Mouse (Mus musculus): Measurements from ENCODE around the gene D630036H23Rik.
A peak's percentile ranks its signal among the peaks of the same experiment; 100 is the strongest.
"Not testable (repeated sequence)": the region's sequence is repeated elsewhere in the genome, so short reads cannot be mapped to it uniquely, and the experiment has no call there.

The D630036H23Rik gene

DNA sequence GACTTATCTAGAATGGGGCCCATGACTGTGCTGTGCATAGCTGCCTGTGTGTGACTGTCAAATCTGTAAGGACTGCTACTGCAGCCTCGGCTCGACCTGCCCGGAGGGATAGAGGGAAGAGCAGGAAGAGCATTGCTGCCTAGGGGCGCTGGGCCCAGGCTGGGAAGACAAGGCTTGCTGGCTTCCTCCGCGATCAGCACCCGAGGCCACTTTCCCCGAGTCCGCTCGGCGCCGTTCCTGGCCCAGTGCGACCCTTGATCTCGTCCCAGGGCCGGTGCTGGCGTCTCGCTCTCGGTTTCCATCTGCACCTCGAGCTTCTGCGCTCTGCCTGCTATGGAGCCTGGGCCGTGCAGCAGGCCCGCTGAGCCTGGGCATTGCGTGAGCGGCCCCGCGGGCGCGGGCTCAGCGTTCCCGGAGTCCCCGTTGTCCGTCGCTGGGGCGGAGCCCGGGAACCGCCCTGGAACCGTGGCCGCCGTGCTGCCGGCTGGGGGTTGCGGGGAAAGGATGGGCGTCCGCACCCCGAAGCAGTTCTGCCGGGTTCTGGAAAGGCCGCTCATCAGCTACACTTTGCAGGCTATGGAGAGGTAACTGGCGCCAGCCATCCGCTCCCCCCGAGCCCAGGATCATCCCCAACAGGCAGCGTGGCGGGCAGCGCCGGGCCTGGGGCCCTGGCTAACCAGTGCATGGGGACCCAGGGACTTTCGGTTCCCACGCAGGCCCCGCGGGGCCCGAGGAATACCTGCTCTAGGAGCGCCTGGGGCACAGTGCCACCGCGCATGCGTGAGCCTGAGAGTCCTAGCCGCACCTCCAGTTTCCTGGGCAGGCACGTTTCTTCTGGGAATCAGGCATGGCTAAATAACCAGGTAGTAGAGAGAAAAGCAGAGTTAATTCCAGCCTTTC, at the start of gene D630036H23Rik, which contains the start of gene Ispd:
D630036H23Rik (minus strand) TSS at position 741 of the 900 bp plus-strand sequence.
Ispd (plus strand) TSS at position 10 of the 900 bp plus-strand sequence.
- peak; percentile 84 for DNase-seq (ENCODE audit: low spot score)

DNA sequence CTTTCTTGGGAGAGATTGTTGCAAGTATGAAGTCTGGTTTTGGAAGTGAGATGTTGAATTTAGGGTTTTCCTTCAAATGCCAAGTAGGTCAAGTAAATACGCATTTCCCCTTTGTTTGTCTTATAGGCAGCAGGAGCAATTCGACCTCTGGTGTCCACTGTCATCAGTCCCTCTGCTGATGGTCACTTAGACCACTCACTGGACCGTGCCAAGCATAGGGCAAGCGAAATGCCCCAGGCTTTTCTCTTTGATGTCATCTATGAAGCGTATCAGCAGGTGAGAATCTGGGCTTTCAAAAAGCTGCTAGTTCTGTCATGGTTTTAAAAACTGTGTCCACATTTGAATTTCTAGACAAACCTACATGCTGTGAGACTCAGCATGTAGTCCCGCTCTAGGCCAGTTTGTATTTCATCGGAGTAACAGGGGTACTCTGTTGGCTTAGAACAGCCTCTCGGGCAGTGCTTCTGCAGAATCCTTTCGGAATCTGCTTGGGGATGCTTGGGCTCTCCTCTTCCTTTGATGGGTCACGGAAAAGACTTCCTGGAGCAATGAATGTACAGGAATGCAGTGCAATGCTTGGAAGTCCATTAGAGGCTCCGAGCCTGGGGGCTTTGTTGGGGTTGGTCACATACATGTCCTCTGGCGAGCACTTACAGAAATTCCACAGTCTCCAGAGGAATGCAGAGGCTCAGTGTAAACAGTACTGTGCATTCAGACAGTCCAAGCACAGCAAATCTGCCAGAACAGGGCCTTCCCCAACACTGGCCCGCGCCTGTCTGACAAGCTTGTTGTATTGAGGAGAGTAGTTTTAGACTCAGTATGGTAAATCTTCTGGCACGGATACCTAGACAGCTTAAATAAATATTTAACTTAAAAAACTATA, 44.4 kb upstream of the D630036H23Rik start:
- DNase-seq (ENCODE audit: low spot score) = peak; percentile 49

DNA sequence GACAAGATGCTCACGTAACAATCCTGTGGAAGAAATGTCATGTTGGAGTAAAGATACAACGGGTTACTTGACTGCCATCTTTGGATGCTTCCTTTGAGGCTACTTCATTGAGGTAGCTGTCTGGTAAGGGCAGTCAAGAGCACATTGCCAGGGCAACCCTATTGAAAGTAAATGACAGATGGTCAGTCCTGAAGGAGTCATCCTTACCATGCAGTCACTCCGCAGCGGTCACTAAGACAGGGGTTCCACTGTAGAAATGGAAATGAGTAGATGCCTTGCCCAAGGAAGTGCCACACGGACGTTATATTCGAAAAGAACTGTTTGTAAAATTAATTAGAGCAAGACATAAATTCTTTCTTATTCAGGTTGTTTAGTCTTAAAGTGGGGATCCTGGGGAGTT, 43.3 kb upstream of the D630036H23Rik start:
- DNase-seq (ENCODE audit: low spot score) = no peak

DNA sequence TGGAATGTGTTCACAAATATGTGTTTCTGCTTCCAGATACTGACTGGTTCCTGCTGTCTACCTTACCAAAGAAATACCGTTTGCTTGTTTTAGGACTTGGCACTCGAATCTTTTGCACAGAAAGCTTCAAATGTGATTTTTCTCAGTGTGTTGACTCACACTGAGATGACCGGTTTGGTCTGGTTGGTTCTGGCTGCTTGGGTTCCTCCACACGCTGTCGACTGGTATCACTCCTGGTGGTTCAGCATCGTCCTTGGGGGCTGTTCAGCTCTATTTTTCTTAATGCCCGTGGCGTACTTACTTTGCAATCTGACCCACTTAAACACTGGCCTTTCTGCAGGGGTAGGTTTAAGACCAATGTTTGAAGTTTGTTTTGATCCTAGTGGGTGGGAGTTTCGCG, 41.7 kb upstream of the D630036H23Rik start:
- no peak for DNase-seq (ENCODE audit: low spot score)

DNA sequence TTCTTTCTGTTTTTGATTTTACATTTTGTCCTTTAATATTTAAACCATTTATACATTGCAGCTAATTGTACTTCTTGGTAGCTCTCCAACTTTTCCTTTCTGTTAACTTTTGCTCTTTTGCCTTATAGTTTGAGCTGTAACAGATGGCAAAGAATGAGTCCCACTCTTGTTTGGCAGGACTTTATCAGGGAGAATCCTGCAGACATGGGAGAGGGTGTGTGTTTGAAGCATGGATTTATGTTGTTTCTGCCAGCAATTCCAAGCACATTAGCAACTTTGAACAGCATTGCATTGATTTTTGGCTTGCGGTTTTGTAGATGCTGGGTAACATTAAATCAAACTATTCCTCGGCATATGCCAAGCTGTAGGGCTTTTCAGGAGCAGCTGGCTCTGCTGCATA, 13.1 kb upstream of the D630036H23Rik start:
- no peak for DNase-seq (ENCODE audit: low spot score)

DNA sequence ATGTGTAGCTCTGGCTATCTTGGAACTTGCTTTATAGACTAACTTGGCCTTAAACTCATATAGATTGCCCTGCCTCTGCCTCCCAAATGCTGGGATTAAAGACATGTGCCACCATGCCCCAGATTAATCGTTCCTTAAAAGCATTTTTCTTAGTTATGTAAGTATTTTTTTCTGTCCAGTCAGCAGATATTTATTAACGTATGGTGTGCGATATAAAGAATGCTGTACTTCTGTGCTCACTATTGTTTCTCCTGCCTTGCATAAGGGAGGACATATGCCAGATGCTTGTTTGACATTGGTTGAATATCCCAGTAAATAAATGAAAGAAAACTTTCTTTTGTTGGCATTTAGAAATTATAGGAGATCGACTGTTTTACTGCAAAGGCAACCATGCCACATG, 5.0 kb upstream of the D630036H23Rik start:
- DNase-seq (ENCODE audit: low spot score) = no peak

DNA sequence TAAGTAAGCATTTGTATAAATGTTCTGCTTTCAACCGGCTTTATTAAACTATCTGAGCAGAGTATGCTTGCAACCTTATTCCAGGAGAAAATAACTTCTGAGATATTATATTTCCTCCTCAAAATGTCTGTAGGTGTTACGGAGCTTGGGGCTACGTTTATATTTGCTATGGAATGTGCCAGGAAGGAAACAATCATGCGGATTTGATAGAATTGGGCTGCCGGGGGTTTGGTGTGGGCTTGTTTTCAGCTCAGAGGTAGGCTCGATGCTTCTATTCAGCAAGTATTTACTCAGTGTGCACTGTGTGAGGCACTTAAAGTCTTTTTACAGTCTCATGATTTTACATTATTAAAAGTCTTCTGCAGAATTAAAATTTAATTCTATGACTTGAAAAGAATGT, 3.4 kb upstream of the D630036H23Rik start:
- DNase-seq (ENCODE audit: low spot score) = no peak

DNA sequence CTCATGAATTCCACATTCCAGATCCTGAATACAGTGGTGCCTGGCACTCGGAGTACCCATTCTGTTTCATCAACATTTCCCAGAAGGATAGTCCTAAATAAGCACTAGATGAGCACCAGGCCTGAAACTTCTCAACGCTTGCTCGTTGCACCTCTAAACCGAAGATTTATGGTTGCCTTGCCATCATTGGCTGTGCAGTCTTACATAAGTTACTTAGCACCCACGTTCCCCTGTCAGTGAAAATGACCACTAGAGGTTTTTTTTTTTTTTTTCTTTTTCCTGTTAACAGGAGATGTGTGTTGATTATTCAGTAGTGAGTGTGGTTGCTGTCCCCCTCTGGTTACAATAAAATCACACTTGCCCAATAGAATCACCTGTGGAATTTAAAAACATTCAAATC, 1.2 kb downstream of the D630036H23Rik start:
- DNase-seq (ENCODE audit: low spot score) = peak; percentile 16

DNA sequence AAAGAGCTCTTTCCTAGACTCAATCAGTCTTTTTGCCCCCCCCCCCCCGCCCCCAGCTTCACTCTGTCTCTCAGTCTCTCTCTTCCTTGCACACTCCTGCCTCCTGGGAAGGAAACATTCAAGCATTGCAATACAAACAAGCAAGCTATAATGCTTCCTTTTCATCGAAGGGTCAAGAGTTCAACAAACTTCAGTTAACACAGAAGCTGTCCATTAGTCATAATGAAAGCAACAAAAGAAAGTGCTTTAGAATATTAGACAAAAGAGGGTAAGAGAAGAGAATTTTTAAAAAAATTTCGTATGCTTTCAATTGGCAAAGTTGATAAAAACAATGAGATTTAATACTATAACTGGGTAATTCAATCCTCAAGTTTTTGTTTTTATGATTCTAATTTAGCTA, 1.7 kb downstream of the D630036H23Rik start:
- DNase-seq (ENCODE audit: low spot score) = no peak

DNA sequence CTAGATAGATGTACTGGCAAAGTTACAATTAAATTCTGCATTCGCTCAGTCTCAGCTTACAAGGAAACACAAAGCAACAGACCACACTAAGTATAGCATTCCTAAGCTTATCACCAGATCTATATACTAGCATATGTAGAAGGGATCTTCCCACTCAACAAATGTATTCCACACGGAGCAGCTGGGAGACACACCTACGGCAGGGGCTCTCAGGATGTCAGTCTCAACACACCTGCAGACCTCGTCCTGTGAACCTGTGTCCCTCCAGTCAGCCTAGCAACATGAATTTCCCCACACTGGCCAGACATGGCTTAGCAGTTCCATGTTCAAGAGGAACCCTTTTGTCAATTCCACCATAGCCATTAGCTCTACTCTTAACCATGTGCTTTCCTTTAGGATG, 5.6 kb downstream of the D630036H23Rik start:
- DNase-seq (ENCODE audit: low spot score) = not testable (repeated sequence)

DNA sequence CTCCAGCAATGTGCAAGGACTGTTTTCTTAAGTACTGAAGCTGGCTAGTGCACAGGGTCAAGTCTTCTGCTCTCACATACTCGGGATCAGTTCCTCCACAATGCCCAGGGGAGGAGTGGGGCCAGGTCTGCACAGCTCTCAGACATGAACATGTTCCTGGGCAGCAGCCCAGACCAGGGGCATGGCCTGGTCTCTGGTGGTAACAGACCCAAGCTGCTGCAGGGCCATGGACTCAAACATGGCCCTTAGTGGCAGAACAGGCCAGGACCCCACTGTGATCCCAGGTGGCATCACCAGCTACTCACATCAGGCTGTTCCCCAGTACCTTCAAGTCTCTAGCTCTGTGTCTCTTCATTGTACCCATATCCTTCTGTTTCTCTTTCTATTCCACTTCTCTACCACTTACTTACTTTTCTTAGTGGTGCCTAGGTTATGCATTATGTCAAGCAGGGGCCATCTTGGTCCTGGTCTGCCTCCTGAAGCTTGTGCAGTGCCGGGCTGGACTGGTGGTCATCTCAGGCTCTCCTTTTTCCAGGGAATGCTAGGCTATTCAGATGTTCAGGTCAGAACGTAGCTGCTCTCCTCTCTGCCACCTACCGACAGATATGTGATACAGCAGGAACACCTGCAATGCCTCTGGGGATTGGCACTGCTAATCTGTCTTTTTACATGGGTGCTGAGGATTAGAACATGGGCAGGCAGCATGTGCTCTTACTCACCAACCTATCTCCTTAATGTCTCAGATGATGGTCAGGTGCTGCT, 8.6 kb downstream of the D630036H23Rik start:
- no peak for DNase-seq (ENCODE audit: low spot score)

DNA sequence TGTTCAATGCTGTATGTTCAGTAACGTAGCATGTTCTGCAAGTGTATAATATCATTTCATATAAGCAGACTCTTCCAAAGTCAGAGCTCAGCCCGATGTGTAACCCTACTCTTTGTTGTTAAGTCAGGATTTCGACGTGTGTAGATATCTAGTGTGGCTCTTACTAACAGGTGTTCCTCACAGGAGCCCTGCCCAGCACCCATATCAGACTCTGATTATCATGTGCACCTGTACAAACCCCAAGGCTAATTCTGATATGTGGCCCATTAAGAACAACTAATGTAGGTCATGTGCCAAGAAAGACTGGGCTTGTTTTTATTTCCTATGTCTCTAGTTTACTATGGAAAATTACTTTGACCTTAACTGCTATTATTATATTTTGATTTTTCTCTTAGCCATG, 18.0 kb downstream of the D630036H23Rik start:
- DNase-seq (ENCODE audit: low spot score) = no peak

DNA sequence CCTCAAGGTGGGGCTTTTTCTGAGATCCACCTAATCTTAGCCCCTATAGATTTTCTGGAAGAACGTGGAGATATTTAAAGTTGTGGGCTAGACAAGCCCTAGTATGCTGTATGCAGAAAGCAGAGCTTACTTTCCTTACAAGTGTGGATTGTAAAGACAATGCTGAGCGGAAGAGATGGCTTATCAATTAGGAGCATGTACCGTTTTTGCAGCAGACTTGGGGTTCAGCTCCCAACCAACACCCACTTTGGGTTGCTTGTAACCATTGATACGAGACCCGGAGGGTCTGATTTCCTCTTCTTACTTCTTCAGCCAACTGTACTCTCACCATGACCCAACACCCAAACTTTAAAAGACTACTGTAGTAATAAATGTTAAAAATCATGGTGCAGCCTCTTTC, 21.3 kb downstream of the D630036H23Rik start:
- DNase-seq (ENCODE audit: low spot score) = no peak

DNA sequence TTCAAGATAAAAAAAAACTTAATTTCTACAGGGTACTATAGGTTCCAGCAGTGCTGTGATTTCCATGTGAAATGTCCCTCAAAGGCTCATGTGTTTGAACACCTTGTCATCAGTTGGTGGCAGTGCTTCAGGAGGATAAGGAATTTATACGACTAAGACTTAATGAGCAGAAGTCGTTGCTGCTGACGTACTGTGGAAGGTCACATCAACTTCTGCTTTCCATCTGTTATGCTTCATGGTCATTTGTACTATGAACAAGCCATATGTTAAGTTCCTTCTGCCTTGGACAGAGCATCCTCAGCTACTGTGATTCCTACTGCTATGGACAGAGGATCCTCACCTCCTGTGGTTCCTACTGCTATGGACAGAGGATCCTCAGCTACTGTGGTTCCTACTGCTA, 21.9 kb downstream of the D630036H23Rik start:
- no peak for DNase-seq (ENCODE audit: low spot score)

DNA sequence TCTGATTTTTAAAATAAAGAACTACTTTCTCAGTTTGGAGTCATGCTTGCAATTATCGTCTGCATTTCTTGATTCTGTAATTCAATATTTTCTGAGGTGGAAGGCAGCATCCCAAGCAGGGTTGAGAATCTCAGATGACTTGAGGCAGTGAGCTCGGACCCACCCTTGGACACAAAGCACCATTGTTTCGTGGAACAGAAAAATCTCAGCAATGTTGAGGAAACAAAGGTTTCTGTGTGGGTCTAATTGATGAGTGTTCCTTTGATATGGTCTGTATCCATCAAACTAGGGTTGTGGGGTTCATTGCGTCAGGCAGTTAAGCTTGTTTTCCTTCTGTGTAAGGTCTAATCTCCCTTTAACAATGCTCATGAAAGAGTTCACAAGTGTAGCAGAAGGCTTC, 37.9 kb downstream of the D630036H23Rik start:
- no peak for DNase-seq (ENCODE audit: low spot score)

DNA sequence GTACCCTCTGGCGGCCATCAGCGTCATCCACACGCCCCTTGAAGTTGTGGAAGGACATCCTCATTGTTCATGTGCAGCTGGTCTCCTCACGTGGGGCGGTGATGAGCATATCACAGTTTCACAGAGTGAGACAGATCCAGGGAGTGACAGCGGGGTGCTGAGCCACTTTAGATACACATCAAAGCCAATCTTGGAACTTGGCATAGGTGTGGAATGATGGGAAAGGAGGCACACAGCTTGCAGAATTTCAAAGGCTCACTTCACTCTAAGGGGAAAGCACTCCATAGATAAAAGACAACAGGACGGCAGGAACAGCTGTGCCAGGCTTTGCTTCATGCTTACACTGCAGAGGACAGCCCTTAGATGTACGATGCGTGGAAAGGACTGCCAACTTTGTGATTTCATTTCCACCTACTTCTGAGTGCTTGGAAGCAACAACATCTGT, 48.1 kb downstream of the D630036H23Rik start:
- no peak for DNase-seq (ENCODE audit: low spot score)

DNA sequence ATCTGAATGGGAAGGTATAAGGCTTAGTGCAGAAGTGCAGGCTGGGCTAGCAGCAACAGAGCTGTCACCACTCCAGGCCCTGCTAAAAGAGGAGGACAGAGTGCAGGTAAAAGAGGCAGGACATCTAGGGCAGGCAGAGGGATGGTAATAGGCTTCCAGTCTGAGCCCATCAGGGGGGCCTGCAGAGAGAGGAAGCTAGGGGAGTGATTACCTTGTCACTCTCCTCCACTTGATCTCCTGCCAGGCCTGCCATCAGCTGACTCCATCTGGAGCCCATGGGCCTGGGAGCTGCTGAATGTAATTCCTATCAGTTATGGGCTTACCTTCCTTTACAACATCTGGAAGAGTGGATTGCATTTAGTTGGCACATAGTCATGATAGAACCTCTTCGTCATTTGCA, 49.3 kb downstream of the D630036H23Rik start:
- DNase-seq (ENCODE audit: low spot score) = no peak

Data from yolk sac, embryonic 10.5 days (tissue).